Mouse (Mus musculus): ENCODE measurements around the gene Rab33b. TPM values are rescaled to one million over a fixed set of nuclear protein-coding genes. Genes with fewer than 3 reads are reported as not detected.

Gene Rab33b
- polyA plus RNA-seq (2012; rRNA removed), result 11.5 and 12.3 TPM in 2 replicates

DNA sequence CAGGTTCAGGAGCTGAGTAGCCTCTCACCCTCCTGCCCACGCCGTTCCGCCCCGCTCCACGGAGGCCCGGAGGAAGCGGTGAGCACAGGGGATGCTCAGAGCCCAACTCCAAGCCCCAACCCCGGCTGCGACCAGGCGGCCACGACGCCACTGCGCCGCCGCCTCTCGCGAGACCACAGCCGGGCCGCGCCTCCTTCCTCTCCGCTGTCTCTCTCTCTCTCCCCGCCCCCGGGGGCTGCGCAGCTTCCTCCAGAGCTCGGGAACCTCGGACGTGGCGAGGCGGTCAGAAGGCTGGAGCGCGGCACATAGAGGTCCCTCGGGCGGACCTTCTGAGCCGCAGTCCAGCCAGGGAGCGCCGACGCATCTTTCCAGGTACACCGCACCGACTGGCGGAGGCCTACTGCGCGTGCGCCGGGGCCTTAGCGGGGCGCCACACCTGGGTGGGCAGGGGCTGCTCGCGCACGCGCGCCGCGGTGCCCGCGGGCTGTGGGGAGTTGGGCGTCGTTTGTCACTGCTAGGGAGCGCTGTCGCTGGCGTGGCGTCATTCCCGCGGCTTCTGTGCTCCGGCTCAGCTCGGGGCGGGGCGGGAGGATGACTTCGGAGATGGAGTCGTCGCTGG, at the start of gene Rab33b:
Rab33b (plus strand) TSS at position 180 of the 619 bp plus-strand sequence.

Other genes starting within 250 kb of the Rab33b start
- 50.6 and 53.6 TPM in 2 replicates for gene Elf2, start 143.3 kb upstream of the Rab33b start, polyA plus RNA-seq (2012; rRNA removed)
- gene Mgarp, start 87.2 kb upstream of the Rab33b start, polyA plus RNA-seq (2012; rRNA removed), result 244 and 319 TPM in 2 replicates
- 126 and 177 TPM in 2 replicates for gene Ndufc1, start 74.9 kb upstream of the Rab33b start, polyA plus RNA-seq (2012; rRNA removed)
- gene Naa15, start 68.8 kb upstream of the Rab33b start, polyA plus RNA-seq (2012; rRNA removed), result 1.6 and 2.3 TPM in 2 replicates
- gene Setd7, start 77.0 kb downstream of the Rab33b start, polyA plus RNA-seq (2012; rRNA removed), result 25.1 and 29.5 TPM in 2 replicates
- 0.81 and 1.3 TPM in 2 replicates for gene Mgst2, start 176.4 kb downstream of the Rab33b start, polyA plus RNA-seq (2012; rRNA removed)

All from ovary, adult 2 months (tissue).